Mouse (Mus musculus): Measurements from ENCODE around the gene Sod3. TPM values are rescaled to one million over a fixed set of nuclear protein-coding genes. Genes with fewer than 3 reads are reported as not detected.

Gene Sod3
- 1.4 and 1.8 TPM in 2 replicates for polyA plus RNA-seq (2015; fragmentation: Nextera tagmentation; extraction: Ambion mirVana)

GRCm38 (mm10) chr5:52363468-52364150 lies at the start of gene Sod3:
Sod3 (plus strand) TSS chr5:52363791.
- Histone ChIP-seq H3K9me3 (ENCODE audit: control insufficient read depth, low read length) (no peaks in the 10 kb centered on the region), H3K4me3 (replicated peaks; ENCODE audit: low read length) (no peak within 1 kb of the TSS), H3K9ac (replicated peaks; ENCODE audit: low read depth, low read length) (no peak within 1 kb of the TSS), H3K4me2 (ENCODE audit: low read length) (no peak within 1 kb of the TSS), H3K27me3 (replicated peaks; ENCODE audit: control insufficient read depth, insufficient read depth, low read length) (no peaks in the 10 kb centered on the region), H3K27ac (ENCODE audit: low read length) (no peak within 1 kb of the TSS), H3K4me1 (replicated peaks; ENCODE audit: control insufficient read depth, insufficient read depth, low read length) (peaks cover 7% of the 10 kb centered on the region), H3K36me3 (ENCODE audit: control insufficient read depth, insufficient read depth) (no peaks in the 10 kb centered on the region)
- 22% methylated on average over 11 of the region's 11 CpGs for WGBS
- ATAC-seq: no peak

DNA sequence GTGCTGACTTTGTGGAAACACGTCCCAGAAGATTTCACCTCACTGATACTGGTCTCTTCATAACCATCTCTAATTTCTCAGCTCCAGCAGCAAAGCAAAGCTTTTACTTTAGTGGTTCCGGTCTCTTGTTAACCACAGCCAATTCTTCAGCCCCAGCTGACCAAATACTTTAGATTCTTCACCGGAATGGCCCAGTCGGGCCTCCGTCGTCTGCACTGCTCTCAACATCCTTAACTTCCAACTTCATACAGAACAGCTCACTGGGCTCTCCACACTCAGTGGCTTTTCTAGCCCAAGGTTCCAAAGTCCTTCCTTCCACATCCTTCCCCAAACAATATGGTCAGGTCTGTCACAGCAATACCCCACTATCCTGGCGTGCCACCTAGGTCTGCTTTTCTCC lies 46.7 kb upstream of the Sod3 start:
- no peaks in the 10 kb centered on the region for H3K4me1 ChIP-seq (replicated peaks; ENCODE audit: control insufficient read depth, insufficient read depth, low read length)
- H3K4me3 ChIP-seq (replicated peaks; ENCODE audit: low read length): no peak overlapping the region
- no peak for ATAC-seq
- no peaks in the 10 kb centered on the region for H3K9me3 ChIP-seq (ENCODE audit: control insufficient read depth, low read length)
- H3K36me3 ChIP-seq (ENCODE audit: control insufficient read depth, insufficient read depth): no peaks in the 10 kb centered on the region
- WGBS: 91% methylated on average over 7 of the region's 7 CpGs
- H3K4me2 ChIP-seq (ENCODE audit: low read length): no peak overlapping the region
- no peaks in the 10 kb centered on the region for H3K27me3 ChIP-seq (replicated peaks; ENCODE audit: control insufficient read depth, insufficient read depth, low read length)
- H3K9ac ChIP-seq (replicated peaks; ENCODE audit: low read depth, low read length): no peak overlapping the region
- H3K27ac ChIP-seq (ENCODE audit: low read length): no peak overlapping the region

GRCm38 (mm10) chr5:52319499-52319898 lies 44.1 kb upstream of the Sod3 start:
- Histone ChIP-seq H3K4me2 (ENCODE audit: low read length) (no peak overlapping the region), H3K4me3 (replicated peaks; ENCODE audit: low read length) (no peak overlapping the region), H3K36me3 (ENCODE audit: control insufficient read depth, insufficient read depth) (no peaks in the 10 kb centered on the region), H3K27ac (ENCODE audit: low read length) (no peak overlapping the region), H3K4me1 (replicated peaks; ENCODE audit: control insufficient read depth, insufficient read depth, low read length) (no peaks in the 10 kb centered on the region), H3K27me3 (replicated peaks; ENCODE audit: control insufficient read depth, insufficient read depth, low read length) (no peaks in the 10 kb centered on the region), H3K9me3 (ENCODE audit: control insufficient read depth, low read length) (no peaks in the 10 kb centered on the region), H3K9ac (replicated peaks; ENCODE audit: low read depth, low read length) (no peak overlapping the region)
- 77% methylated on average over 8 of the region's 8 CpGs for WGBS
- ATAC-seq: no peak

- no peak for ATAC-seq
- Histone ChIP-seq H3K4me1 (replicated peaks; ENCODE audit: control insufficient read depth, insufficient read depth, low read length) (0 out of 2 replicates have a peak, but pooled peaks cover 2% of the 10 kb centered on the region), H3K9ac (replicated peaks; ENCODE audit: low read depth, low read length) (no peak overlapping the region), H3K4me2 (ENCODE audit: low read length) (no peak overlapping the region), H3K4me3 (replicated peaks; ENCODE audit: low read length) (no peak overlapping the region), H3K36me3 (ENCODE audit: control insufficient read depth, insufficient read depth) (no peaks in the 10 kb centered on the region), H3K27me3 (replicated peaks; ENCODE audit: control insufficient read depth, insufficient read depth, low read length) (no peaks in the 10 kb centered on the region), H3K27ac (ENCODE audit: low read length) (no peak overlapping the region), H3K9me3 (ENCODE audit: control insufficient read depth, low read length) (no peaks in the 10 kb centered on the region)
- WGBS: 19% methylated on average over 8 of the region's 8 CpGs
These were observed 31.5 kb upstream of the Sod3 start for GRCm38 (mm10) chr5:52332120-52332519.

- H3K4me3 ChIP-seq (replicated peaks; ENCODE audit: low read length): no peak overlapping the region
- 0 out of 2 replicates have a peak, but pooled peaks cover 2% of the 10 kb centered on the region for H3K4me1 ChIP-seq (replicated peaks; ENCODE audit: control insufficient read depth, insufficient read depth, low read length)
- no peak for ATAC-seq
- WGBS: 77% methylated on average over 3 of the region's 3 CpGs
- no peak overlapping the region for H3K27ac ChIP-seq (ENCODE audit: low read length)
- H3K27me3 ChIP-seq (replicated peaks; ENCODE audit: control insufficient read depth, insufficient read depth, low read length): no peaks in the 10 kb centered on the region
- H3K36me3 ChIP-seq (ENCODE audit: control insufficient read depth, insufficient read depth): no peaks in the 10 kb centered on the region
- H3K4me2 ChIP-seq (ENCODE audit: low read length): no peak overlapping the region
- no peaks in the 10 kb centered on the region for H3K9me3 ChIP-seq (ENCODE audit: control insufficient read depth, low read length)
- H3K9ac ChIP-seq (replicated peaks; ENCODE audit: low read depth, low read length): no peak overlapping the region
These were observed 28.0 kb upstream of the Sod3 start for GRCm38 (mm10) chr5:52335590-52335989.

GRCm38 (mm10) chr5:52339134-52339533 lies 24.5 kb upstream of the Sod3 start:
- Histone ChIP-seq H3K4me2 (ENCODE audit: low read length) (no peak overlapping the region), H3K4me3 (replicated peaks; ENCODE audit: low read length) (no peak overlapping the region), H3K4me1 (replicated peaks; ENCODE audit: control insufficient read depth, insufficient read depth, low read length) (no peaks in the 10 kb centered on the region), H3K9ac (replicated peaks; ENCODE audit: low read depth, low read length) (no peak overlapping the region), H3K36me3 (ENCODE audit: control insufficient read depth, insufficient read depth) (no peaks in the 10 kb centered on the region), H3K27ac (ENCODE audit: low read length) (no peak overlapping the region), H3K27me3 (replicated peaks; ENCODE audit: control insufficient read depth, insufficient read depth, low read length) (no peaks in the 10 kb centered on the region), H3K9me3 (ENCODE audit: control insufficient read depth, low read length) (no peaks in the 10 kb centered on the region)
- 88% methylated on average over 2 of the region's 2 CpGs for WGBS
- no peak for ATAC-seq

DNA sequence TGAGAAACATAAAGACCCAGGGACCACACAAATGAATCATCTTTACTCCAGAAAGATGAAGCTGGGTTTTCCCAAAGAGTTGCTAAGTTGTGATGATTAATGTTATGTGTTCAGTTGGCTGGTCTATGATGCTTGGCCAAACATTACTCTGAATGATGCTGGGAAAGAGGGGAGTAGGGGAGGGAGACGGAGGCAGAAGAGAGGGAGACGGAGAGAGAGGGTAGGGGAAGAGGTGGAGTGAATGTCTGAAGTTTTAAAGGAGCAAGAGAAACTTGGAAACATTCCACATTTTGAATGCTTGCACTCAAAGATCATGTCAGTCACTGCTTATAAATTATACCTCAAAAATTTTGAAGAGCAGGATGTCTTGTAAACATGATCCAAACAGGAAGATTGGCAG lies 16.7 kb upstream of the Sod3 start:
- 70% methylated on average over 2 of the region's 2 CpGs for WGBS
- Histone ChIP-seq H3K9me3 (ENCODE audit: control insufficient read depth, low read length) (no peaks in the 10 kb centered on the region), H3K9ac (replicated peaks; ENCODE audit: low read depth, low read length) (no peak overlapping the region), H3K4me1 (replicated peaks; ENCODE audit: control insufficient read depth, insufficient read depth, low read length) (no peaks in the 10 kb centered on the region), H3K4me3 (replicated peaks; ENCODE audit: low read length) (no peak overlapping the region), H3K36me3 (ENCODE audit: control insufficient read depth, insufficient read depth) (no peaks in the 10 kb centered on the region), H3K27me3 (replicated peaks; ENCODE audit: control insufficient read depth, insufficient read depth, low read length) (no peaks in the 10 kb centered on the region), H3K4me2 (ENCODE audit: low read length) (no peak overlapping the region), H3K27ac (ENCODE audit: low read length) (no peak overlapping the region)
- no peak for ATAC-seq

DNA sequence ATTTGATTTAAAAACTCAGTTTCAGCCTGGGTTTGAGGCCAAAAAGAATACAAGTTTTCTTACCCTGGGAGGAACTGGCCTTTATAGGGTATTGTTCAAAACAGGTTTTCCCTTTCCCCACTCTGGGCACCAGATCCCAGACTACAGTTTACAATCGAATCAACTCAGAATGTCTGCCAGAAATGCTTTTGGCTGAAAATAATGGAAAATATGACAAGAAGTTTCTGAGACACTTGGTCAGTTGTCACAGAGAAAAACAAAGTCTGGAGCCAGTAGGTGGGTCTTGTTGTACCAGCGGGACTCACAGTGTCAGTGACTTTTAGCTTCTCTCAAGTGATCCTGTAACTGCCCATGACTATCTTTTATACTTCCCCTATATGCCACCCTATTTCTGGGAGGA lies 13.1 kb upstream of the Sod3 start:
- H3K27me3 ChIP-seq (replicated peaks; ENCODE audit: control insufficient read depth, insufficient read depth, low read length): no peaks in the 10 kb centered on the region
- H3K4me3 ChIP-seq (replicated peaks; ENCODE audit: low read length): no peak overlapping the region
- H3K36me3 ChIP-seq (ENCODE audit: control insufficient read depth, insufficient read depth): no peaks in the 10 kb centered on the region
- H3K9ac ChIP-seq (replicated peaks; ENCODE audit: low read depth, low read length): no peak overlapping the region
- H3K4me2 ChIP-seq (ENCODE audit: low read length): no peak overlapping the region
- H3K27ac ChIP-seq (ENCODE audit: low read length): no peak overlapping the region
- WGBS: 97% methylated on average over 2 of the region's 2 CpGs
- H3K9me3 ChIP-seq (ENCODE audit: control insufficient read depth, low read length): no peaks in the 10 kb centered on the region
- ATAC-seq: no peak
- H3K4me1 ChIP-seq (replicated peaks; ENCODE audit: control insufficient read depth, insufficient read depth, low read length): no peaks in the 10 kb centered on the region

DNA sequence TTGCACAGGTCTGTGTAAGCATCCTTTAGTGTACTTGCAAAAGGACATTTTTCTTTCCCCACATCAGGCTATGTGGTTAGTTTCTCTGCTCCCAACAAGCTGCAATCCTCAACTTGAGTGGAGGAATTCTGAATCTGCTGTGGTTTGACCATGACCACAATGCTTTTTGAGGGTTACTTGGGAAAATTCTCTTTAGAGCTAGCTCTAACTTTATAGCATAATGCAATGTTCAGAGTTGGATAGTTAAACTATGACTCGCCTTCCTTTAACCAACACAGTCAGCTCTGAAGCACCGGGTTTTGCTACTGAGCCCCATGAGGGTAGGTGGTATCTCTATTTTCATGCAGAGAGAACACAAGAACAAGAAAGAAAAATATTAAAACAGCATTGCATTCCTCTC lies 12.0 kb upstream of the Sod3 start:
- no peak for ATAC-seq
- H3K4me1 ChIP-seq (replicated peaks; ENCODE audit: control insufficient read depth, insufficient read depth, low read length): no peaks in the 10 kb centered on the region

GRCm38 (mm10) chr5:52352730-52353129 lies 10.9 kb upstream of the Sod3 start:
- Histone ChIP-seq H3K9ac (replicated peaks; ENCODE audit: low read depth, low read length) (no peak overlapping the region), H3K27ac (ENCODE audit: low read length) (no peak overlapping the region), H3K27me3 (replicated peaks; ENCODE audit: control insufficient read depth, insufficient read depth, low read length) (no peaks in the 10 kb centered on the region), H3K36me3 (ENCODE audit: control insufficient read depth, insufficient read depth) (no peaks in the 10 kb centered on the region), H3K4me3 (replicated peaks; ENCODE audit: low read length) (no peak overlapping the region), H3K4me1 (replicated peaks; ENCODE audit: control insufficient read depth, insufficient read depth, low read length) (no peaks in the 10 kb centered on the region), H3K9me3 (ENCODE audit: control insufficient read depth, low read length) (no peaks in the 10 kb centered on the region), H3K4me2 (ENCODE audit: low read length) (no peak overlapping the region)
- no peak for ATAC-seq
- WGBS: 68% methylated on average over 5 of the region's 5 CpGs

More for the DNA sequence above, 12.0 kb upstream of the Sod3 start:
- no peaks in the 10 kb centered on the region for H3K9me3 ChIP-seq (ENCODE audit: control insufficient read depth, low read length)
- WGBS: 97% methylated on average over 2 of the region's 2 CpGs
- no peak overlapping the region for H3K4me2 ChIP-seq (ENCODE audit: low read length)
- H3K27ac ChIP-seq (ENCODE audit: low read length): no peak overlapping the region
- no peak overlapping the region for H3K4me3 ChIP-seq (replicated peaks; ENCODE audit: low read length)
- no peaks in the 10 kb centered on the region for H3K36me3 ChIP-seq (ENCODE audit: control insufficient read depth, insufficient read depth)
- no peak overlapping the region for H3K9ac ChIP-seq (replicated peaks; ENCODE audit: low read depth, low read length)
- no peaks in the 10 kb centered on the region for H3K27me3 ChIP-seq (replicated peaks; ENCODE audit: control insufficient read depth, insufficient read depth, low read length)
